Mouse (Mus musculus): Measurements from ENCODE around the gene Tpcn2. TPM values are rescaled to one million over a fixed set of nuclear protein-coding genes. Genes with fewer than 3 reads are reported as not detected.

Gene Tpcn2
- polyA plus RNA-seq, 1 experiment from 2014 or later, result 2.3 TPM

DNA sequence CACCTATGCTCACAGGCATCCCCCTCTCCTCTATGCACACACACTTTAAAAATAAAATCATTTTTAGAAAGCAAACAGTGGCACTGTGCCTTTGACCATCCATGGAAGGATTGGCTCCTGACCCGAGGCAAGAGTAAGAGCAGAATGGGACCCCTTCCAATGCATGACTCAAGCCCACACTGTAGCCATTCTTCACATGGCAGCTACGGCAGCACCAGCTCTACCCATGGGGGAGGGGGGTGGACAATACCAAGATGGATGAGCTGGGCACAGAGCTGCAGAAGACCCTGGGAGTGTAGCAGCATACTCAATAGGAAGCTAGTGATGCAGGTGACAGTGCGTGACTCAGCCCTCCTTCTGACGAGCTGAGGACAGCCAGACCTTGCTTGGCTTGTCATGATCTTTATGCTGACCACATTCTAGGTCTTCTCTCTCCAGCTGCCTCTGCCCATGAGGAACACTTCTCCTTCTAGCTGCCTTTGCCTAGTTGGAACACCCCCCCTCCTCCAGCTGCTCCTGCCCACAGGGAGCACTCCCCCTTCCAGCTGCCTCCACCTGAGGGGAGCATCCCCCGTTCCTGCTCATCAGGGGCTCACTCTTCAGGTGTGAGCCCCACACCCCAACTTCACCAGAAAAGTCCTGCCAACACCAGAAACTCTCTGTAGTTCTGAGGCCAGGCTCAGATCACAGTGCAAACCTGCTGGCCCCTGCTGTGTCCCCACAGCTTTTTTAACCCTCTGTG is 88.5 kb downstream of the Tpcn2 start:
- ATAC-seq (no peak), DNase-seq (no peak)
- no peak overlapping the region for H3K9ac ChIP-seq (replicated peaks)
- 54% methylated on average over 5 of the region's 5 CpGs for WGBS (ENCODE audit: insufficient replicate concordance)
- H3K4me2 ChIP-seq (ENCODE audit: low read depth, low read length), result no peak overlapping the region
- H3K36me3 ChIP-seq (replicated peaks; ENCODE audit: insufficient read depth, low read length), result no peaks in the 10 kb centered on the region
- TF ChIP-seq EP300 (IDR thresholded peaks at IDR 0.05; ENCODE audit: low read depth) (no peak), CTCF (IDR thresholded peaks at IDR 0.05; ENCODE audit: low read depth) (no peak)
- no peak overlapping the region for H3K27ac ChIP-seq (ENCODE audit: low read depth)
- H3K4me1 ChIP-seq (ENCODE audit: insufficient read depth), result no peaks in the 10 kb centered on the region
- H3K27me3 ChIP-seq (ENCODE audit: insufficient read depth, low read length), result no peaks in the 10 kb centered on the region
- H3K4me3 ChIP-seq (ENCODE audit: low read depth, low read length), result no peak overlapping the region
- H3K9me3 ChIP-seq (ENCODE audit: low read length), result no peaks in the 10 kb centered on the region

DNA sequence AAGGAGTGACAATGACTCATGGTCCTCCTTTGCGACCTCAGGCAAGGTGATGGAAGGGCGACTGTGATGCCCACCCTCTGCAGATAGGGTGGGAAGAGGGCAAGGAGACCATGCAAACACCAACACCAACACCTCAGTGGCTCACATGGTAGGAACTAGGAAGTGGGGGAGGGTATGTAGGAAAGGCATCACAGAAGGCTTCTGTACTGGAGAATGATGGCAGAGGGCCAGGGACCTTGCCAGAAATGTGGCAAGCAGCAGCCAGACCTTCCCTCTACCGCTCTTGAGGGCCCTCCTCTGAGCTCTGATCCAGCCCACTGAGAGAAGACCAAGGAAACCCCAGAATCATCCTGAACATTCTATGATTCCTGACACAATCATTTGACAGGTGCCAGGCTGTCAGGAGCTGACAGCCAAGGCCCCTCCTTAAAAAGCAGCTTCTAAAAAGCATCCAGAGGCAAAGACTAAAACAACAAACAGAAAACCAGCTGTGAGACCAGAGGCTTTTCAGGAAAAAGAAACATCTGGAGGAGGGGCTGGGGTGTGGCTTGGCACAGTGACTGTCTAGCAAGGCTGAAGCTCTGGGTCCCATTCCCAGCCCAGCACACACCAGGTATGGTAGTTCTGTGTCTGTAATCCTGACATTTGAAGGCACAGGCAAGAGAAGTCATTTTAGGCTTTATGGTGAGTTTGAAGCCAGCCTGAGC is 89.2 kb downstream of the Tpcn2 start:
- 45% methylated on average over 3 of the region's 3 CpGs for WGBS (ENCODE audit: insufficient replicate concordance)
- TF ChIP-seq EP300 (IDR thresholded peaks at IDR 0.05; ENCODE audit: low read depth) (no peak), CTCF (IDR thresholded peaks at IDR 0.05; ENCODE audit: low read depth) (no peak)
- Histone ChIP-seq H3K27ac (ENCODE audit: low read depth) (no peak overlapping the region), H3K9me3 (ENCODE audit: low read length) (no peaks in the 10 kb centered on the region), H3K9ac (replicated peaks) (no peak overlapping the region), H3K4me1 (ENCODE audit: insufficient read depth) (no peaks in the 10 kb centered on the region), H3K4me3 (ENCODE audit: low read depth, low read length) (no peak overlapping the region), H3K27me3 (ENCODE audit: insufficient read depth, low read length) (no peaks in the 10 kb centered on the region), H3K4me2 (ENCODE audit: low read depth, low read length) (no peak overlapping the region), H3K36me3 (replicated peaks; ENCODE audit: insufficient read depth, low read length) (no peaks in the 10 kb centered on the region)
- DNase-seq (no peak), ATAC-seq (no peak)

DNA sequence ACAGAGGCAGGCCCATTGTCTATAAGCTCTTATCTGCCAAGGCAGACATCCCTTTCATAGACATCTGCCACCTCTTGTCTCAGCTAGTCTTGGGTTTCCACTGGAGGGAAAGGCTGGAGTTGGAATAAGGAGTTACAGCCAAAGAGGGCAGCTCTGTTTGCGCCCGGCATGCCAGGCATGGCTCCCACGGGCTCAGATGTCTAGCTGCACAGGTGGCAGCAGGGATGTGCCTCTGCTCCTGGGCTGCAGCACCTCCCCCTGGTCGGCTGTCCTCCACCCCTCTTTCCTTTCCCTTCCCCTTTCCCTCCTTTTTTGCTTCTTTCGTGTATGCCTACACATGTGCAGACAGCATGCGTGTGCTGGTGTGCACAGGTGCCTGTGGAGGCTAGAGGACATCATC is 91.0 kb downstream of the Tpcn2 start:
- Histone ChIP-seq H3K27ac (ENCODE audit: low read depth) (no peak overlapping the region), H3K36me3 (replicated peaks; ENCODE audit: insufficient read depth, low read length) (no peaks in the 10 kb centered on the region), H3K9ac (replicated peaks) (no peak overlapping the region), H3K4me3 (ENCODE audit: low read depth, low read length) (no peak overlapping the region), H3K27me3 (ENCODE audit: insufficient read depth, low read length) (no peaks in the 10 kb centered on the region), H3K4me1 (ENCODE audit: insufficient read depth) (no peaks in the 10 kb centered on the region), H3K9me3 (ENCODE audit: low read length) (no peaks in the 10 kb centered on the region), H3K4me2 (ENCODE audit: low read depth, low read length) (no peak overlapping the region)
- ATAC-seq, result no peak
- TF ChIP-seq CTCF (IDR thresholded peaks at IDR 0.05; ENCODE audit: low read depth) (no peak), EP300 (IDR thresholded peaks at IDR 0.05; ENCODE audit: low read depth) (no peak)
- WGBS (ENCODE audit: insufficient replicate concordance), result 59% methylated on average over 6 of the region's 6 CpGs
- no peak for DNase-seq

DNA sequence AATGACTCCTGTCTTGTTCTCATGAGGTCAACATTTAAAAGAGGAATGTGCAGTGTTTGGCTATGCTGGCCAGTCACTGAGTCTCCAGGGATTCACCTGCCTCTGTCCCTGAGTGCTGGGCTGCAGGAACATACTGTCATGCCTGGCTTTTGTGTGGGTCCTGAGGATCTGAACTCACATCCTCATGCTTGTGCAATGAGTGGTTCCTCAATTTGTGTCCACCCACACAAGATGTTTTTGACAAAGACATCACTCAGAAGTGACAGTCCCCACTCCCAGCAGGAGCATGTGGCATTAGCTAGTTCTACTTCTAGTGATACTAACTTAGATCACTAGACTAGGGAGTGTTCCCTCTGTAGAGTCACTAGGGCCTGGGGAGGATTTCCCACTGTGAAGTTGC is 93.3 kb downstream of the Tpcn2 start:
- no peak for ATAC-seq
- Histone ChIP-seq H3K4me3 (ENCODE audit: low read depth, low read length) (no peak overlapping the region), H3K27me3 (ENCODE audit: insufficient read depth, low read length) (no peaks in the 10 kb centered on the region), H3K9me3 (ENCODE audit: low read length) (no peaks in the 10 kb centered on the region), H3K4me1 (ENCODE audit: insufficient read depth) (no peaks in the 10 kb centered on the region), H3K36me3 (replicated peaks; ENCODE audit: insufficient read depth, low read length) (no peaks in the 10 kb centered on the region), H3K9ac (replicated peaks) (no peak overlapping the region), H3K27ac (ENCODE audit: low read depth) (no peak overlapping the region), H3K4me2 (ENCODE audit: low read depth, low read length) (no peak overlapping the region)
- TF ChIP-seq EP300 (IDR thresholded peaks at IDR 0.05; ENCODE audit: low read depth) (no peak), CTCF (IDR thresholded peaks at IDR 0.05; ENCODE audit: low read depth) (no peak)
- DNase-seq, result no peak

DNA sequence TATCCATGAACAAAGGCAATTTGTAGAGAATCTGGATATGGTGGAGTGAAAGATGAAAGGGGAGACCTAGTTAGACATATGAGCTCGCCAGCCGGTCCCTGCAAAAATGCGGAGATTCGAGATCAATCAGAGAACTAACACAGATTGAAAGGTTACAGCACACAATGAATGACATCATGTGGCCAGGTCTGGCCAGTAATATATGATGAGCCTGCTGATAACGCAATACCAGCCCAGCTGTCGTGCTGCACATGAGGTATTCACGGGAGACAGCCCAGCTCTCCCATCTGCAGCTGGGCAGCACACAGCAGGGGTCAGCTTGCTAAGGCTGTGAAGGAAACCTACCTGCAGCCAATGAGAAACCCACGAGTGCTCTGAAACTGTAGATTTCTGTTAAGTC is 94.5 kb downstream of the Tpcn2 start:
- Histone ChIP-seq H3K36me3 (replicated peaks; ENCODE audit: insufficient read depth, low read length) (no peaks in the 10 kb centered on the region), H3K27me3 (ENCODE audit: insufficient read depth, low read length) (no peaks in the 10 kb centered on the region), H3K4me2 (ENCODE audit: low read depth, low read length) (no peak overlapping the region), H3K4me3 (ENCODE audit: low read depth, low read length) (no peak overlapping the region), H3K27ac (ENCODE audit: low read depth) (no peak overlapping the region), H3K4me1 (ENCODE audit: insufficient read depth) (no peaks in the 10 kb centered on the region), H3K9ac (replicated peaks) (no peak overlapping the region), H3K9me3 (ENCODE audit: low read length) (no peaks in the 10 kb centered on the region)
- no peak for TF ChIP-seq CTCF (IDR thresholded peaks at IDR 0.05; ENCODE audit: low read depth)
- TF ChIP-seq EP300 (IDR thresholded peaks at IDR 0.05; ENCODE audit: low read depth), result no peak
- DNase-seq (no peak), ATAC-seq (no peak)
- 63% methylated on average over 8 of the region's 8 CpGs for WGBS (ENCODE audit: insufficient replicate concordance)

DNA sequence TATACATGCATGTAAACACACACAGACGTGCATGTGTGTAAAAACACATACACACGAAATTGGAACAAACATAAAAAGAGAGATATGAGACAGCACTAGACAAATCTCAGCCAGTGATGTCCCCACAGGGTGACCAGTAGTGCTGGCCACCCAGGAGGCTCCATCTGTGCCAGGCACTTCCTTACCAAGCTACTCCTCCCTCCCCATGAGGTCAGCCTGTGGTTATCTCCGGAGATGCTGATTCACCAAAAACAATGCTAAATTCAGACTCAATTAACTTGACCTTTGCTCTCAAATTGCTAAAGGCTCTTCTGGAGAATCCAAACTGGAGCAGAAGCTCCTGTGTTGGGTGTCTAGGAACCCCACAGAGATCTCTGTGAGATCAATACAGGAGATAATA is 96.0 kb downstream of the Tpcn2 start:
- Histone ChIP-seq H3K27ac (ENCODE audit: low read depth) (no peak overlapping the region), H3K27me3 (ENCODE audit: insufficient read depth, low read length) (no peaks in the 10 kb centered on the region), H3K4me2 (ENCODE audit: low read depth, low read length) (no peak overlapping the region), H3K4me1 (ENCODE audit: insufficient read depth) (no peaks in the 10 kb centered on the region), H3K9me3 (ENCODE audit: low read length) (no peaks in the 10 kb centered on the region), H3K36me3 (replicated peaks; ENCODE audit: insufficient read depth, low read length) (no peaks in the 10 kb centered on the region), H3K4me3 (ENCODE audit: low read depth, low read length) (no peak overlapping the region), H3K9ac (replicated peaks) (no peak overlapping the region)
- ATAC-seq (no peak), DNase-seq (no peak)
- 46% methylated on average over 3 of the region's 3 CpGs for WGBS (ENCODE audit: insufficient replicate concordance)
- TF ChIP-seq CTCF (IDR thresholded peaks at IDR 0.05; ENCODE audit: low read depth) (no peak), EP300 (IDR thresholded peaks at IDR 0.05; ENCODE audit: low read depth) (no peak)

Data from liver, postnatal 0 days (tissue).